Mouse (Mus musculus) limb, embryonic 14.5 days (tissue): ENCODE data around the gene Flt1. TPM values are rescaled to one million over a fixed set of nuclear protein-coding genes. Genes with fewer than 3 reads are reported as not detected.
"Not testable (repeated sequence)": the region's sequence is repeated elsewhere in the genome, so short reads cannot be mapped to it uniquely, and the experiment has no call there.

ENCODE experiments used
- ATAC-seq: fragments of 200-750 bp; cut with Nextera tagmentation; 2 replicates; pipeline ENCODE4 v1.8.0; 2017; ENCODE audit warnings: low read depth, moderate number of reproducible peaks, moderate TSS enrichment; ENCODE audit not compliant: low FRiP score
- DNase-seq: peaks from one replicate; pipeline ENCODE4 v3.0.0-alpha.2; 2015; ENCODE audit warnings: low spot score
- H3K27ac ChIP-seq: fragments of 300-500 bp; sonication (generic); replicated peaks from 2 replicates; pipeline ENCODE4 v1.5.1; 2014; ENCODE audit warnings: low read depth, mild to moderate bottlenecking, low read length, moderate library complexity, mixed read lengths
- H3K27me3 ChIP-seq: fragments of 300-500 bp; sonication (generic); 2 replicates; pipeline ENCODE4 v1.6.1; 2014; ENCODE audit warnings: low read length, mixed read lengths; ENCODE audit not compliant: control insufficient read depth, insufficient read depth
- H3K36me3 ChIP-seq: fragments of 300-500 bp; sonication (generic); 2 replicates; pipeline ENCODE4 v1.6.1; 2014; ENCODE audit warnings: mild to moderate bottlenecking, low read length, moderate library complexity, mixed read lengths; ENCODE audit not compliant: control insufficient read depth, insufficient read depth
- H3K4me1 ChIP-seq: fragments of 300-500 bp; sonication (generic); 2 replicates; pipeline ENCODE4 v1.6.1; 2014; ENCODE audit warnings: antibody characterized with exemption, low read length, mixed read lengths; ENCODE audit not compliant: control insufficient read depth, insufficient read depth
- H3K4me2 ChIP-seq: fragments of 300-500 bp; sonication (generic); replicated peaks from 2 replicates; pipeline ENCODE4 v1.6.1; 2014; ENCODE audit warnings: low read depth, mild to moderate bottlenecking, low read length, moderate library complexity; ENCODE audit not compliant: severe bottlenecking
- H3K4me3 ChIP-seq: fragments of 300-500 bp; sonication (generic); replicated peaks from 2 replicates; pipeline ENCODE4 v1.5.1; 2014; ENCODE audit warnings: low read length
- H3K9ac ChIP-seq: fragments of 300-500 bp; sonication (generic); 2 replicates; pipeline ENCODE4 v1.6.1; 2014; ENCODE audit warnings: mild to moderate bottlenecking, low read depth, low read length, moderate library complexity; ENCODE audit not compliant: severe bottlenecking
- H3K9me3 ChIP-seq: fragments of 300-500 bp; sonication (generic); 2 replicates; pipeline ENCODE4 v1.6.1; 2016; ENCODE audit warnings: low read length; ENCODE audit not compliant: control insufficient read depth
- POLR2A ChIP-seq: fragments of 200-500 bp; IDR thresholded peaks from 2 replicates; pipeline ENCODE4 v1.8.0; 2012; ENCODE audit warnings: inconsistent platforms, mild to moderate bottlenecking, moderate library complexity, borderline replicate concordance; ENCODE audit not compliant: insufficient read depth, insufficient read length; ENCODE audit errors: extremely low read depth
- WGBS: fragments of 180-500 bp; shearing (Covaris S2); extraction: QIAGEN DNeasy Blood & Tissue Kit; methylation state at CpG from one replicate; pipeline ENCODE4 v1.1.7; 2014; 5-methylcytosine and 5-hydroxymethylcytosine counted together
- polyA plus RNA-seq, 2 experiments: library from polyadenylated mRNA; depleted of rRNA in 1 of 2; stranded (reverse) in 1 of 2; unstranded in 1 of 2; fragments of >200 nt; fragmentation: Nextera tagmentation in 1 of 2; extraction: Ambion mirVana in 1 of 2; gene quantifications; 2 replicates each; pipeline versions ENCODE4 v1.2.1 to v1.2.3; 2012 to 2014

The Flt1 gene
- polyA plus RNA-seq, 2 experiments: 6.3 to 12.3 TPM

GRCm38 (mm10) chr5:147563511-147564139, 162.2 kb downstream of the Flt1 start:
- H3K4me1 ChIP-seq: no peaks in the 10 kb centered on the region
- no peak overlapping the region for H3K27ac ChIP-seq
- H3K36me3 ChIP-seq: no peaks in the 10 kb centered on the region
- H3K9ac ChIP-seq: 0 out of 2 replicates have a peak overlapping the region, but pooled peaks have one; percentile 4
- H3K9me3 ChIP-seq: no peaks in the 10 kb centered on the region
- WGBS: 46% methylated on average over 18 of the region's 18 CpGs
- H3K27me3 ChIP-seq: no peaks in the 10 kb centered on the region
- TF ChIP-seq POLR2A: no peak
- H3K4me2 ChIP-seq: peak overlapping the region; percentile 20; the same call in 1 of the 2 replicates
- ATAC-seq (no peak; the same call in 1 of the 2 replicates), DNase-seq (no peak)
- H3K4me3 ChIP-seq: no peak overlapping the region

GRCm38 (mm10) chr5:147557641-147558040, 168.2 kb downstream of the Flt1 start:
- not testable (repeated sequence) for H3K9ac ChIP-seq, H3K9me3 ChIP-seq, H3K27ac ChIP-seq, H3K4me2 ChIP-seq, H3K27me3 ChIP-seq, H3K36me3 ChIP-seq, H3K4me1 ChIP-seq, H3K4me3 ChIP-seq, ATAC-seq
- DNase-seq: peak; percentile 50
- 57% methylated on average over 5 of the region's 6 CpGs for WGBS

GRCm38 (mm10) chr5:147551879-147552627, 173.8 kb downstream of the Flt1 start:
- H3K4me3 ChIP-seq: no peak overlapping the region
- H3K9me3 ChIP-seq: no peaks in the 10 kb centered on the region
- ATAC-seq (peak; percentile 30; the same call in 1 of the 2 replicates), DNase-seq (no peak)
- no peaks in the 10 kb centered on the region for H3K27me3 ChIP-seq
- H3K36me3 ChIP-seq: peaks cover 36% of the 10 kb centered on the region
- TF ChIP-seq POLR2A: no peak
- no peak overlapping the region for H3K4me2 ChIP-seq
- peaks cover 7% of the 10 kb centered on the region; the same call in 1 of the 2 replicates for H3K4me1 ChIP-seq
- 31% methylated on average over 13 of the region's 13 CpGs for WGBS
- H3K27ac ChIP-seq: peak overlapping the region; percentile 26; the same call in 1 of the 2 replicates
- no peak overlapping the region for H3K9ac ChIP-seq

- WGBS: 91% methylated on average over 12 of the region's 12 CpGs
- TF ChIP-seq POLR2A: no peak
- H3K27me3 ChIP-seq: no peaks in the 10 kb centered on the region
- DNase-seq: no peak
- no peak overlapping the region for H3K4me3 ChIP-seq
- peaks cover 60% of the 10 kb centered on the region for H3K36me3 ChIP-seq
- ATAC-seq: no peak
- no peaks in the 10 kb centered on the region for H3K9me3 ChIP-seq
- H3K4me1 ChIP-seq: peaks cover 7% of the 10 kb centered on the region; the same call in 1 of the 2 replicates
- H3K9ac ChIP-seq: no peak overlapping the region
- H3K27ac ChIP-seq: no peak overlapping the region
- H3K4me2 ChIP-seq: no peak overlapping the region
Measured at GRCm38 (mm10) chr5:147549016-147549755, 176.6 kb downstream of the Flt1 start.

- H3K36me3 ChIP-seq: peaks cover 83% of the 10 kb centered on the region
- no peaks in the 10 kb centered on the region for H3K4me1 ChIP-seq
- no peak for TF ChIP-seq POLR2A
- no peak overlapping the region for H3K27ac ChIP-seq
- ATAC-seq (0 out of 2 replicates have a peak, but pooled peaks have one; percentile 34), DNase-seq (peak; percentile 14)
- no peaks in the 10 kb centered on the region for H3K9me3 ChIP-seq
- no peaks in the 10 kb centered on the region for H3K27me3 ChIP-seq
- no peak overlapping the region for H3K9ac ChIP-seq
- H3K4me3 ChIP-seq: no peak overlapping the region
- 66% methylated on average over 11 of the region's 11 CpGs for WGBS
- no peak overlapping the region for H3K4me2 ChIP-seq
Measured at GRCm38 (mm10) chr5:147545731-147546241, 180.0 kb downstream of the Flt1 start.
